Mouse (Mus musculus) hindbrain, embryonic 13.5 days (tissue): ENCODE measurements around the gene Hoxc6. TPM values are rescaled to one million over a fixed set of nuclear protein-coding genes. Genes with fewer than 3 reads are reported as not detected.
A peak's percentile ranks its signal among the peaks of the same experiment; 100 is the strongest.

Experiments used
- ATAC-seq: fragments of 200-750 bp; cut with Nextera tagmentation; 2 replicates; pipeline ENCODE4 v1.8.0; 2017; ENCODE audit warnings: moderate TSS enrichment; ENCODE audit not compliant: low FRiP score
- H3K27ac ChIP-seq: fragments of 300-500 bp; sonication (generic); 2 replicates; pipeline ENCODE4 v1.5.1; 2015; ENCODE audit warnings: inconsistent platforms, mild to moderate bottlenecking, moderate library complexity
- H3K27me3 ChIP-seq: fragments of 300-500 bp; sonication (generic); 2 replicates; pipeline ENCODE4 v1.6.1; 2015; ENCODE audit warnings: mild to moderate bottlenecking, inconsistent platforms
- H3K36me3 ChIP-seq: fragments of 300-500 bp; sonication (generic); 2 replicates; pipeline ENCODE4 v1.6.1; 2015; ENCODE audit warnings: mild to moderate bottlenecking, inconsistent platforms
- H3K4me1 ChIP-seq: fragments of 300-500 bp; sonication (generic); replicated peaks from 2 replicates; pipeline ENCODE4 v1.6.1; 2015; ENCODE audit warnings: inconsistent platforms
- H3K4me2 ChIP-seq: fragments of 300-500 bp; sonication (generic); 2 replicates; pipeline ENCODE4 v1.6.1; 2015; ENCODE audit warnings: inconsistent platforms, mild to moderate bottlenecking, moderate library complexity
- H3K4me3 ChIP-seq: fragments of 300-500 bp; sonication (generic); 2 replicates; pipeline ENCODE4 v1.5.1; 2015; ENCODE audit warnings: mild to moderate bottlenecking, inconsistent platforms
- H3K9ac ChIP-seq: fragments of 300-500 bp; sonication (generic); 2 replicates; pipeline ENCODE4 v1.6.1; 2015; ENCODE audit warnings: mild to moderate bottlenecking, inconsistent platforms
- H3K9me3 ChIP-seq: fragments of 300-500 bp; sonication (generic); 2 replicates; pipeline ENCODE4 v1.6.1; 2016; ENCODE audit warnings: inconsistent platforms
- WGBS: fragments of 180-500 bp; shearing (Covaris S2); methylation state at CpG from one replicate; pipeline ENCODE4 v1.1.7; 2015; 5-methylcytosine and 5-hydroxymethylcytosine counted together
- polyA plus RNA-seq: library from polyadenylated mRNA; unstranded; fragments of >200 nt; fragmentation: Nextera tagmentation; extraction: Ambion mirVana; gene quantifications from 2 replicates; pipeline ENCODE4 v1.2.1, GENCODE M21; 2015

The Hoxc6 gene
- polyA plus RNA-seq, 1 experiment from 2014 or later = 9.1 TPM

DNA sequence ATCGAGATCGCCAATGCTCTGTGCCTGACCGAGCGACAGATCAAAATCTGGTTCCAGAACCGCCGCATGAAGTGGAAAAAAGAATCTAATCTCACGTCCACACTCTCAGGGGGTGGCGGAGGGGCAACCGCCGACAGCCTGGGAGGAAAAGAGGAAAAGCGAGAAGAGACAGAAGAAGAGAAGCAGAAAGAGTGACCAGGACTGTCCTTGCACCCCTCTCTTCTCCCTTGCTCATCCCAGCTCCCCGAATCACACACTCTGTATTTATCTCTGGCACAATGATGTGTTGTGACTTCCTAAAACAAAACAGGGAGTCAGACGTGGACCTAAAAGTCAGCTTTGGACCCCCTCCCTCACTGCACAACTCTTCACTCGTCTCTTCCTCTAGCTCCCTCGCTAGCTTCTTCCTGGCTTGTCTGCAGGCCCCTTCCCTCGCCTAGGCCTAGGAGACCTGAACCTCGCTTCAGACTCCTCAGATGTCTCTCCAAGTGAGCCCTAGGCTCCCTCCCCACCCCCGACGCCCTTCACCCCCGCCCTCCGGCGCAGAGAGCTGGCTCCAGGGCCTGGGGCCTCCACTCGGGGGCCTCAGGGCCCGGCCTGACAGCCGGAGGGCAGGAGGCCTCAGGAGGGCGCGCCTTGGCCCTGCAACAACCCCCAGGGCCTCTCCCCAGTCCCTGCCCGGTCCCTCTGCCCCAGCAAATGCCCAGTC is 12.9 kb downstream of the Hoxc6 start:
- no peaks in the 10 kb centered on the region for H3K36me3 ChIP-seq
- under 1% methylated on average over 28 of the region's 28 CpGs for WGBS
- H3K4me1 ChIP-seq = peaks cover 16% of the 10 kb centered on the region
- H3K9me3 ChIP-seq = no peaks in the 10 kb centered on the region
- peaks cover 96% of the 10 kb centered on the region for H3K27me3 ChIP-seq
- peak overlapping the region; percentile 52 for H3K4me2 ChIP-seq
- peak overlapping the region; percentile 64 for H3K9ac ChIP-seq
- no peak for ATAC-seq
- H3K4me3 ChIP-seq = peak overlapping the region; percentile 34
- H3K27ac ChIP-seq = peak overlapping the region; percentile 84

DNA sequence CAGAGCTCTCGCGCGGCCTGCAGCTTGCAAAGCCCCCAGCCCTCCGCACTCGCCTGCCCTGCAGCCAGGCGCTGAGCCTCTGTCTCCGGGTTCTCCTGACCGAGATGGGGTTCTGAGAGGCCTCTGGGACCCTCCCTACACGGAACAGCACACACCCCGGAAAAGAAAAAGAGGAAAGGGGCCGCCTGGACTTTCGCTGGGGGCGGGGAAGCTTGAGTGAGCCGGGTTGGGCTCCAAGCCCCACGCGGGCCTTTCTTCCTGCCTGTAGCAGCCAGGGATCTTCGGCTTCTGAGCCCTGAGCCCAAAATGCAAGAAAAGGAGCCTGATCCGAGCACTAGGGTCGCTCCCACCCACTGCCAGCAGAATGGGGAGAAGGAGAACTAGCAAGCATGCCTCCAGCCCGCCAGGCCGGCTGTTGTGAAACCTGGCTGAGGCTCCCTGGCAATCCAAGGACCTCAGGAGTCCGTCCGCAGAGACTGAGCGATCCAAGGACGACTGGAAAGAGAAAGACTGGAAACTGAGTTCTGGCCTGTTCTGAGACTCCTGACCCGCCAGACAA is 13.9 kb downstream of the Hoxc6 start:
- Histone ChIP-seq H3K4me3 (peak overlapping the region; percentile 27), H3K36me3 (no peaks in the 10 kb centered on the region), H3K27ac (peak overlapping the region; percentile 73), H3K4me1 (peaks cover 17% of the 10 kb centered on the region), H3K9me3 (no peaks in the 10 kb centered on the region), H3K9ac (peak overlapping the region; percentile 63), H3K4me2 (peak overlapping the region; percentile 51), H3K27me3 (peaks cover 96% of the 10 kb centered on the region)
- 3% methylated on average over 26 of the region's 26 CpGs for WGBS
- no peak for ATAC-seq

GRCm38 (mm10) chr15:103013238-103013984 is 15.4 kb downstream of the Hoxc6 start:
- H3K4me2 ChIP-seq = peak overlapping the region; percentile 58
- peak; percentile 22; the same call in 1 of the 2 replicates for ATAC-seq
- peak overlapping the region; percentile 85 for H3K9ac ChIP-seq
- WGBS = 4% methylated on average over 17 of the region's 17 CpGs
- H3K27me3 ChIP-seq = peaks cover 96% of the 10 kb centered on the region
- no peaks in the 10 kb centered on the region for H3K36me3 ChIP-seq
- peaks cover 31% of the 10 kb centered on the region for H3K4me1 ChIP-seq
- H3K9me3 ChIP-seq = no peaks in the 10 kb centered on the region
- peak overlapping the region; percentile 96 for H3K27ac ChIP-seq
- peak overlapping the region; percentile 51 for H3K4me3 ChIP-seq

DNA sequence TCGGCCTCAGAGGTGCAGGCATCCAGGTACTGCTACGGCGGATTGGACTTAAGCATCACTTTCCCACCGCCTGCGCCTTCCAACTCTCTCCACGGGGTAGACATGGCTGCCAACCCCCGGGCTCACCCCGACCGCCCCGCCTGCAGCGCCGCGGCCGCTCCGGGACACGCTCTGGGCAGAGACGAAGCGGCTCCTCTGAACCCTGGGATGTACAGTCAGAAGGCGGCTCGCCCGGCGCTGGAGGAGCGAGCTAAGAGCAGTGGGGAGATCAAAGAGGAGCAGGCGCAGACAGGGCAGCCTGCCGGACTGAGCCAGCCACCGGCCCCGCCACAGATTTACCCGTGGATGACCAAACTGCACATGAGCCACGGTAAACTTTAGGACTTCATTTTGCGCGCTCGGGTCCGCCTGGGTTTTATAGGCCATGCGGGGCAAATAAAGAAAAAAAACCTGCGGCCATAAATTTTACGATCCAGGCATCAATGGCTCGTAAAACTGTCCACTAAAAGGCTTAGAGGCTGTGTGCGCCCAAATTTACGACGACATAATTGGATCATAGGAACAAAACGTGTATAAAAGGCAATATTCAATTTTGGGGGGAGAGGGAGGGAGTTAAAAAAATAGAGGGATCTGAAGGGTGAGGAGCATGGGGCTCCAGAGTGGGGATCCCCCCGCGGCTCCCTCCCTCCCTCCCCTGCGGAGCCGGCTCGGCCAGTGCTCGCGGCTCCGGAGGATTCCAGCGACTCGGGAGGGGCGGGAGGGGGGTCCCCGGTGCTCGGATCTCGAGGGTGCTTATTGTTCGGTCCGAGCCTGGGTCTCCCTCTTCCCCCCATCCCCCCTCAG is 16.3 kb downstream of the Hoxc6 start:
- Histone ChIP-seq H3K9me3 (no peaks in the 10 kb centered on the region), H3K4me3 (peak overlapping the region; percentile 51), H3K27me3 (peaks cover 96% of the 10 kb centered on the region), H3K27ac (peak overlapping the region; percentile 96), H3K36me3 (no peaks in the 10 kb centered on the region), H3K4me2 (peak overlapping the region; percentile 58), H3K4me1 (peaks cover 41% of the 10 kb centered on the region), H3K9ac (peak overlapping the region; percentile 85)
- ATAC-seq = peak; percentile 54
- under 1% methylated on average over 51 of the region's 57 CpGs for WGBS

GRCm38 (mm10) chr15:103015009-103015399 is 16.9 kb downstream of the Hoxc6 start:
- peak overlapping the region; percentile 85 for H3K9ac ChIP-seq
- peaks cover 47% of the 10 kb centered on the region for H3K4me1 ChIP-seq
- H3K9me3 ChIP-seq = no peaks in the 10 kb centered on the region
- peak overlapping the region; percentile 58 for H3K4me2 ChIP-seq
- H3K36me3 ChIP-seq = no peaks in the 10 kb centered on the region
- 1% methylated on average over 26 of the region's 28 CpGs for WGBS
- peak overlapping the region; percentile 96 for H3K27ac ChIP-seq
- ATAC-seq = 0 out of 2 replicates have a peak, but pooled peaks have one; percentile 5
- H3K4me3 ChIP-seq = peak overlapping the region; percentile 51
- H3K27me3 ChIP-seq = peaks cover 96% of the 10 kb centered on the region

GRCm38 (mm10) chr15:103015406-103016166 is 17.5 kb downstream of the Hoxc6 start:
- Histone ChIP-seq H3K9me3 (no peaks in the 10 kb centered on the region), H3K36me3 (no peaks in the 10 kb centered on the region), H3K4me1 (peaks cover 52% of the 10 kb centered on the region), H3K4me2 (peak overlapping the region; percentile 58), H3K9ac (peak overlapping the region; percentile 85), H3K27me3 (peaks cover 96% of the 10 kb centered on the region), H3K4me3 (peak overlapping the region; percentile 51), H3K27ac (peak overlapping the region; percentile 96)
- ATAC-seq = no peak
- WGBS = 1% methylated on average over 19 of the region's 19 CpGs

DNA sequence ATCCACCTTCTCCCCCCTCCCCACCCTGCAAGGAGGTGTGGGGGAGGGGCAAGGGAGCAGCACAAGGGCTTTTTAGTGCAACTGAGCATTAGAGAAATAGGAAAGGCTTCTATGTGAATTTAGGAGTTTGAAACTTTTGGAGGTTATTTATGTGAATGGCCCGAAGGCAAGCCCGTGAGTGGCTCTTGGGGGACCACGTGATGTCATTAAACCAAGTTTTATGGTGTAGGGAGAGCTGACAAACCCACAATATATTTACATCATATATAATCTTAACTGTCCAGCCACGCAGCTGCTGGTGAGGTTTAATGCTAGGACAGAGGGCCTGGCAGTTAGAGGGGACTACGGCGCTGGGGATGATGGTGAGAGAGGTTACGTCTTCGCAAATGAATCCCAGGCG is 20.6 kb downstream of the Hoxc6 start, which contains the start of gene Hoxc4:
TSS of gene Hoxc4 (plus strand) at position 299 of the 400 bp plus-strand sequence.
- peaks cover 100% of the 10 kb centered on the region for H3K27me3 ChIP-seq
- peak within 1 kb of the TSS; percentile 85 for H3K9ac ChIP-seq
- peak within 1 kb of the TSS; percentile 58 for H3K4me2 ChIP-seq
- peaks cover 44% of the 10 kb centered on the region for H3K4me1 ChIP-seq
- peak within 1 kb of the TSS; percentile 96 for H3K27ac ChIP-seq
- no peaks in the 10 kb centered on the region for H3K36me3 ChIP-seq
- no peak for ATAC-seq
- no peaks in the 10 kb centered on the region for H3K9me3 ChIP-seq
- WGBS = 2% methylated on average over 9 of the region's 9 CpGs
- peak within 1 kb of the TSS; percentile 51 for H3K4me3 ChIP-seq

DNA sequence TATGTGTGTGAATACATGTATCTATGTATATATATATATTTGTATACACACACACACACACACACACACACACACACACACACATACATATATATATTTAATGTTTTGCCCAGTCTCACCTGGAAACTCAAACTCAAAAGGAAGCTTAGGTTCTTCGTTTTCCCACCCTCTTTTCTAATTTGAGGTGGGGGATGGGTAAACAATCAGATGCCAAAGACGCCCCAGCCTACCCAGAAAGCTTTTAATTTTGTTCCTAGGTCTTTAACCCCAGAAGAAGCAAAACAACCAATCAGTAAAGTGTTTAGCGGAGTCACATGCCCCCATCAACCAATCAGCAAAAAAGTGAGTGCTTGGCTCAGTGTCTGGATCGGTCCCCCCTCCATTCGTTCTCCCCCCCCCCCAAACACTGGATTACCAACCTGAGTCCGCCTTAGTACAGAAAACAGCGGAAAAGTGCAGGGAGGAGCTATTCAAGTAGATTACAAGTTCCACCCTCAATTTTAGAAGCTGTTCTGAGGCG is 22.9 kb downstream of the Hoxc6 start:
- Histone ChIP-seq H3K4me1 (peaks cover 43% of the 10 kb centered on the region), H3K9ac (0 out of 2 replicates have a peak overlapping the region, but pooled peaks have one; percentile 6), H3K4me2 (peak overlapping the region; percentile 46), H3K9me3 (no peaks in the 10 kb centered on the region), H3K36me3 (no peaks in the 10 kb centered on the region), H3K27me3 (peaks cover 100% of the 10 kb centered on the region), H3K27ac (0 out of 2 replicates have a peak overlapping the region, but pooled peaks have one; percentile 44), H3K4me3 (peak overlapping the region; percentile 21)
- ATAC-seq = no peak
- 2% methylated on average over 8 of the region's 8 CpGs for WGBS

DNA sequence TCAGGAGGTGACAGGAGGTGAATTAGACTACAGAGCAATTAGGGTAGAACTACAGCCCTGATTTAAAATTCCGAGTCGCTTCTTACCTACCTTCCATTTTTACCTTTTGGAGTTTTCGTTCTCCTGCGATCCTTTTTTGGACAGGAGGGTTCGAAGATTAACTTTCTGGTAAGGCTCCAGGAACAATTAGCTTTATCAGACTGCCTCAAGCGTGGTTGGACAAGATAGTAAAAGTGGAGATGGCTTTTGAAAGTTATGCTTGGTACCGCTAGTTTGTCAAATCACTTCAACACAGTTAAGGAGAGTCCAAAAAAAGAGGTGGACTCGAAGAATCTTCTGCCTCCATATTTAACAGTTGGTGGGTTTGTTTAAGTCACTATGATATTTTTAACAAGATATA is 23.5 kb downstream of the Hoxc6 start:
- 0 out of 2 replicates have a peak overlapping the region, but pooled peaks have one; percentile 44 for H3K27ac ChIP-seq
- H3K4me1 ChIP-seq = peaks cover 43% of the 10 kb centered on the region
- no peaks in the 10 kb centered on the region for H3K36me3 ChIP-seq
- H3K9ac ChIP-seq = 0 out of 2 replicates have a peak overlapping the region, but pooled peaks have one; percentile 6
- H3K27me3 ChIP-seq = peaks cover 100% of the 10 kb centered on the region
- WGBS = 9% methylated on average over 8 of the region's 8 CpGs
- peak overlapping the region; percentile 21 for H3K4me3 ChIP-seq
- no peak for ATAC-seq
- peak overlapping the region; percentile 46 for H3K4me2 ChIP-seq
- H3K9me3 ChIP-seq = no peaks in the 10 kb centered on the region

GRCm38 (mm10) chr15:103024131-103024530 is 26.1 kb downstream of the Hoxc6 start:
- Histone ChIP-seq H3K4me3 (0 out of 2 replicates have a peak overlapping the region, but pooled peaks have one; percentile 21), H3K27ac (peak overlapping the region; percentile 72), H3K9ac (0 out of 2 replicates have a peak overlapping the region, but pooled peaks have one; percentile 57), H3K4me1 (peaks cover 34% of the 10 kb centered on the region), H3K27me3 (peaks cover 100% of the 10 kb centered on the region), H3K36me3 (no peaks in the 10 kb centered on the region), H3K4me2 (peak overlapping the region; percentile 55), H3K9me3 (no peaks in the 10 kb centered on the region)
- ATAC-seq = no peak
- 0% methylated on average over 2 of the region's 2 CpGs for WGBS
